Mouse (Mus musculus): ENCODE measurements around the gene BC030867. TPM values are rescaled to one million over a fixed set of nuclear protein-coding genes. Genes with fewer than 3 reads are reported as not detected.
"Not testable (repeated sequence)": the region's sequence is repeated elsewhere in the genome, so short reads cannot be mapped to it uniquely, and the experiment has no call there.

BC030867 gene
- polyA plus RNA-seq, 1 experiment: 0.65 TPM

- Histone ChIP-seq H3K4me3 (replicated peaks; ENCODE audit: extremely low read depth, low read depth, low read length) (no peak overlapping the region), H3K4me1 (ENCODE audit: control insufficient read depth, insufficient read depth, low read length) (no peaks in the 10 kb centered on the region)
- WGBS: 86% methylated on average over 8 of the region's 8 CpGs
- TF ChIP-seq POLR2A (IDR thresholded peaks at IDR 0.05; ENCODE audit: borderline replicate concordance, extremely low read depth, low read depth, low read length) (no peak), CTCF (IDR thresholded peaks at IDR 0.05; ENCODE audit: insufficient read depth, low read length) (no peak)
- DNase-seq: no peak
Observed at GRCm38 (mm10) chr11:102266631-102267355, 18.1 kb downstream of the BC030867 start.

GRCm38 (mm10) chr11:102267480-102267879 lies 18.8 kb downstream of the BC030867 start:
- Histone ChIP-seq H3K4me1 (ENCODE audit: control insufficient read depth, insufficient read depth, low read length) (no peaks in the 10 kb centered on the region), H3K4me3 (replicated peaks; ENCODE audit: extremely low read depth, low read depth, low read length) (no peak overlapping the region)
- peak; percentile 42 for DNase-seq
- 2% methylated on average over 11 of the region's 11 CpGs for WGBS
- TF ChIP-seq POLR2A (IDR thresholded peaks at IDR 0.05; ENCODE audit: borderline replicate concordance, extremely low read depth, low read depth, low read length) (no peak), CTCF (IDR thresholded peaks at IDR 0.05; ENCODE audit: insufficient read depth, low read length) (peak; percentile 67)

GRCm38 (mm10) chr11:102268520-102269244 lies 20.0 kb downstream of the BC030867 start, which contains the start of gene Asb16:
Gene Asb16 (plus strand): TSS chr11:102268743.
- Histone ChIP-seq H3K4me1 (ENCODE audit: control insufficient read depth, insufficient read depth, low read length) (no peaks in the 10 kb centered on the region), H3K4me3 (replicated peaks; ENCODE audit: extremely low read depth, low read depth, low read length) (no peak within 1 kb of the TSS)
- no peak for DNase-seq
- no peak for TF ChIP-seq CTCF (IDR thresholded peaks at IDR 0.05; ENCODE audit: insufficient read depth, low read length)
- TF ChIP-seq POLR2A (IDR thresholded peaks at IDR 0.05; ENCODE audit: borderline replicate concordance, extremely low read depth, low read depth, low read length): no peak
- whole genome bisulfite sequencing: 87% methylated on average over 12 of the region's 12 CpGs

GRCm38 (mm10) chr11:102276411-102276915 lies 27.8 kb downstream of the BC030867 start:
- WGBS: 2% methylated on average over 33 of the region's 33 CpGs
- H3K4me3 ChIP-seq (replicated peaks; ENCODE audit: extremely low read depth, low read depth, low read length): no peak overlapping the region
- DNase-seq: no peak
- no peak for TF ChIP-seq CTCF (IDR thresholded peaks at IDR 0.05; ENCODE audit: insufficient read depth, low read length)
- no peak for TF ChIP-seq POLR2A (IDR thresholded peaks at IDR 0.05; ENCODE audit: borderline replicate concordance, extremely low read depth, low read depth, low read length)
- 0 out of 2 replicates have a peak, but pooled peaks cover 2% of the 10 kb centered on the region for H3K4me1 ChIP-seq (ENCODE audit: control insufficient read depth, insufficient read depth, low read length)

GRCm38 (mm10) chr11:102277754-102278153 lies 29.1 kb downstream of the BC030867 start:
- TF ChIP-seq POLR2A (IDR thresholded peaks at IDR 0.05; ENCODE audit: borderline replicate concordance, extremely low read depth, low read depth, low read length) (no peak), CTCF (IDR thresholded peaks at IDR 0.05; ENCODE audit: insufficient read depth, low read length) (no peak)
- Histone ChIP-seq H3K4me1 (ENCODE audit: control insufficient read depth, insufficient read depth, low read length) (0 out of 2 replicates have a peak, but pooled peaks cover 2% of the 10 kb centered on the region), H3K4me3 (replicated peaks; ENCODE audit: extremely low read depth, low read depth, low read length) (no peak overlapping the region)
- no peak for DNase-seq
- WGBS: 71% methylated on average over 10 of the region's 12 CpGs

- TF ChIP-seq POLR2A (IDR thresholded peaks at IDR 0.05; ENCODE audit: borderline replicate concordance, extremely low read depth, low read depth, low read length): no peak
- no peak for TF ChIP-seq CTCF (IDR thresholded peaks at IDR 0.05; ENCODE audit: insufficient read depth, low read length)
- Histone ChIP-seq H3K4me3 (replicated peaks; ENCODE audit: extremely low read depth, low read depth, low read length) (no peak overlapping the region), H3K4me1 (ENCODE audit: control insufficient read depth, insufficient read depth, low read length) (0 out of 2 replicates have a peak, but pooled peaks cover 2% of the 10 kb centered on the region)
- WGBS: 87% methylated on average over 3 of the region's 3 CpGs
- DNase-seq: no peak
Observed at GRCm38 (mm10) chr11:102279595-102279994, 30.9 kb downstream of the BC030867 start.

- not testable (repeated sequence) for H3K4me1 ChIP-seq (ENCODE audit: control insufficient read depth, insufficient read depth, low read length); H3K4me3 ChIP-seq (replicated peaks; ENCODE audit: extremely low read depth, low read depth, low read length); DNase-seq
- 56% methylated on average over 6 of the region's 6 CpGs for WGBS
Observed at GRCm38 (mm10) chr11:102280267-102280666, 31.6 kb downstream of the BC030867 start.

- TF ChIP-seq POLR2A (IDR thresholded peaks at IDR 0.05; ENCODE audit: borderline replicate concordance, extremely low read depth, low read depth, low read length) (no peak), CTCF (IDR thresholded peaks at IDR 0.05; ENCODE audit: insufficient read depth, low read length) (no peak)
- 80% methylated on average over 6 of the region's 6 CpGs for WGBS
- no peak overlapping the region for H3K4me3 ChIP-seq (replicated peaks; ENCODE audit: extremely low read depth, low read depth, low read length)
- no peak for DNase-seq
- H3K4me1 ChIP-seq (ENCODE audit: control insufficient read depth, insufficient read depth, low read length): 0 out of 2 replicates have a peak, but pooled peaks cover 4% of the 10 kb centered on the region
Observed at GRCm38 (mm10) chr11:102283922-102284321, 35.2 kb downstream of the BC030867 start.

- WGBS: under 1% methylated on average over 32 of the region's 32 CpGs
- Histone ChIP-seq H3K4me1 (ENCODE audit: control insufficient read depth, insufficient read depth, low read length) (0 out of 2 replicates have a peak, but pooled peaks cover 4% of the 10 kb centered on the region), H3K4me3 (replicated peaks; ENCODE audit: extremely low read depth, low read depth, low read length) (peak within 1 kb of the TSS; percentile 82)
- peak; percentile 95 for DNase-seq
- TF ChIP-seq POLR2A (IDR thresholded peaks at IDR 0.05; ENCODE audit: borderline replicate concordance, extremely low read depth, low read depth, low read length): no peak; the same call in 1 of the 2 replicates
- no peak for TF ChIP-seq CTCF (IDR thresholded peaks at IDR 0.05; ENCODE audit: insufficient read depth, low read length)
Observed at GRCm38 (mm10) chr11:102284501-102285094, 35.9 kb downstream of the BC030867 start, which contains the start of gene Tmub2. Gene Tmub2 (plus strand): TSS chr11:102284931.

Measured in lung, adult 2 months (tissue).